Mouse (Mus musculus) embryonic facial prominence, embryonic 15.5 days (tissue): ENCODE measurements around the gene Rhov. TPM values are rescaled to one million over a fixed set of nuclear protein-coding genes. Genes with fewer than 3 reads are reported as not detected.
A peak's percentile ranks its signal among the peaks of the same experiment; 100 is the strongest.

Experiments used
- ATAC-seq: fragments of 200-750 bp; cut with Nextera tagmentation; 2 replicates; pipeline ENCODE4 v1.8.0; 2017; ENCODE audit warnings: low read depth, moderate TSS enrichment; ENCODE audit not compliant: insufficient number of reproducible peaks, low FRiP score, low TSS enrichment
- H3K27ac ChIP-seq: fragments of 300-500 bp; sonication (generic); replicated peaks from 2 replicates; pipeline ENCODE4 v1.5.1; 2015; ENCODE audit warnings: mild to moderate bottlenecking, inconsistent platforms
- H3K27me3 ChIP-seq: fragments of 300-500 bp; sonication (generic); 2 replicates; pipeline ENCODE4 v1.6.1; 2015; ENCODE audit warnings: inconsistent platforms
- H3K36me3 ChIP-seq: fragments of 300-500 bp; sonication (generic); 2 replicates; pipeline ENCODE4 v1.6.1; 2015; ENCODE audit warnings: mild to moderate bottlenecking, inconsistent platforms
- H3K4me1 ChIP-seq: fragments of 300-500 bp; sonication (generic); 2 replicates; pipeline ENCODE4 v1.6.1; 2015; ENCODE audit warnings: inconsistent platforms
- H3K4me2 ChIP-seq: fragments of 300-500 bp; sonication (generic); replicated peaks from 2 replicates; pipeline ENCODE4 v1.6.1; 2015; ENCODE audit warnings: mild to moderate bottlenecking, inconsistent platforms
- H3K4me3 ChIP-seq: fragments of 300-500 bp; sonication (generic); replicated peaks from 2 replicates; pipeline ENCODE4 v1.5.1; 2015; ENCODE audit warnings: mild to moderate bottlenecking, inconsistent platforms
- H3K9ac ChIP-seq: fragments of 300-500 bp; sonication (generic); 2 replicates; pipeline ENCODE4 v1.6.1; 2015; ENCODE audit warnings: inconsistent platforms
- H3K9me3 ChIP-seq: fragments of 300-500 bp; sonication (generic); replicated peaks from 2 replicates; pipeline ENCODE4 v1.6.1; 2016; ENCODE audit warnings: inconsistent platforms
- WGBS: fragments of 180-500 bp; shearing (Covaris S2); methylation state at CpG from one replicate; pipeline ENCODE4 v1.1.7; 2015; 5-methylcytosine and 5-hydroxymethylcytosine counted together
- polyA plus RNA-seq: library from polyadenylated mRNA; unstranded; fragments of >200 nt; fragmentation: Nextera tagmentation; extraction: Ambion mirVana; gene quantifications from 2 replicates; pipeline ENCODE4 v1.2.1, GENCODE M21; 2015

The Rhov gene
- polyA plus RNA-seq, 1 experiment from 2014 or later = 37.9 TPM

GRCm38 (mm10) chr2:119289014-119289416, 17.9 kb upstream of the Rhov start:
- WGBS = 2% methylated on average over 11 of the region's 11 CpGs
- Histone ChIP-seq H3K4me3 (peak overlapping the region; percentile 72), H3K27ac (peak overlapping the region; percentile 39), H3K36me3 (peaks cover 41% of the 10 kb centered on the region), H3K27me3 (no peaks in the 10 kb centered on the region), H3K9ac (peak overlapping the region; percentile 82), H3K4me1 (peaks cover 20% of the 10 kb centered on the region), H3K4me2 (peak overlapping the region; percentile 84), H3K9me3 (no peaks in the 10 kb centered on the region)
- ATAC-seq = no peak

GRCm38 (mm10) chr2:119288270-119288882, 17.3 kb upstream of the Rhov start, which contains the start of gene Vps18:
Vps18 (plus strand) TSS chr2:119288740.
- H3K4me2 ChIP-seq = peak within 1 kb of the TSS; percentile 84
- peaks cover 20% of the 10 kb centered on the region for H3K4me1 ChIP-seq
- peak within 1 kb of the TSS; percentile 39 for H3K27ac ChIP-seq
- no peaks in the 10 kb centered on the region for H3K27me3 ChIP-seq
- peaks cover 35% of the 10 kb centered on the region for H3K36me3 ChIP-seq
- H3K4me3 ChIP-seq = peak within 1 kb of the TSS; percentile 72
- WGBS = 2% methylated on average over 31 of the region's 31 CpGs
- H3K9me3 ChIP-seq = no peaks in the 10 kb centered on the region
- ATAC-seq = peak; percentile 94
- H3K9ac ChIP-seq = peak within 1 kb of the TSS; percentile 82

GRCm38 (mm10) chr2:119287372-119287771, 16.3 kb upstream of the Rhov start:
- 90% methylated on average over 5 of the region's 5 CpGs for WGBS
- H3K27ac ChIP-seq = no peak overlapping the region
- peaks cover 20% of the 10 kb centered on the region for H3K4me1 ChIP-seq
- H3K4me3 ChIP-seq = no peak overlapping the region
- H3K9me3 ChIP-seq = no peaks in the 10 kb centered on the region
- H3K4me2 ChIP-seq = no peak overlapping the region
- no peak overlapping the region for H3K9ac ChIP-seq
- no peak for ATAC-seq
- H3K36me3 ChIP-seq = peaks cover 25% of the 10 kb centered on the region
- no peaks in the 10 kb centered on the region for H3K27me3 ChIP-seq

- Histone ChIP-seq H3K27ac (no peak overlapping the region), H3K4me2 (no peak overlapping the region), H3K27me3 (no peaks in the 10 kb centered on the region), H3K9me3 (no peaks in the 10 kb centered on the region), H3K4me1 (no peaks in the 10 kb centered on the region), H3K4me3 (no peak overlapping the region), H3K9ac (no peak overlapping the region), H3K36me3 (no peaks in the 10 kb centered on the region)
- WGBS = 86% methylated on average over 7 of the region's 7 CpGs
- ATAC-seq = no peak
These were observed 11.0 kb upstream of the Rhov start for GRCm38 (mm10) chr2:119281899-119282565.

- H3K4me3 ChIP-seq = no peak overlapping the region
- no peaks in the 10 kb centered on the region for H3K27me3 ChIP-seq
- no peak overlapping the region for H3K4me2 ChIP-seq
- WGBS = 89% methylated on average over 23 of the region's 23 CpGs
- H3K9me3 ChIP-seq = no peaks in the 10 kb centered on the region
- H3K9ac ChIP-seq = no peak overlapping the region
- no peaks in the 10 kb centered on the region for H3K4me1 ChIP-seq
- no peak for ATAC-seq
- H3K27ac ChIP-seq = no peak overlapping the region
- no peaks in the 10 kb centered on the region for H3K36me3 ChIP-seq
These were observed 6.7 kb upstream of the Rhov start for GRCm38 (mm10) chr2:119277810-119278209.

- Histone ChIP-seq H3K4me2 (no peak overlapping the region), H3K27me3 (no peaks in the 10 kb centered on the region)
- WGBS = 81% methylated on average over 7 of the region's 7 CpGs
These were observed 5.9 kb upstream of the Rhov start for GRCm38 (mm10) chr2:119276926-119277325.

GRCm38 (mm10) chr2:119274126-119274525, 3.1 kb upstream of the Rhov start:
- Histone ChIP-seq H3K9ac (no peak overlapping the region), H3K36me3 (no peaks in the 10 kb centered on the region), H3K27me3 (peaks cover 6% of the 10 kb centered on the region), H3K27ac (no peak overlapping the region), H3K4me1 (peaks cover 9% of the 10 kb centered on the region), H3K4me2 (no peak overlapping the region), H3K4me3 (no peak overlapping the region), H3K9me3 (no peaks in the 10 kb centered on the region)
- 62% methylated on average over 1 of the region's 1 CpGs for WGBS
- ATAC-seq = no peak

More at GRCm38 (mm10) chr2:119276926-119277325, 5.9 kb upstream of the Rhov start:
- Histone ChIP-seq H3K36me3 (no peaks in the 10 kb centered on the region), H3K4me3 (no peak overlapping the region), H3K9ac (no peak overlapping the region), H3K27ac (no peak overlapping the region), H3K9me3 (no peaks in the 10 kb centered on the region), H3K4me1 (no peaks in the 10 kb centered on the region)
- ATAC-seq = no peak

- Histone ChIP-seq H3K36me3 (no peaks in the 10 kb centered on the region), H3K4me2 (peak overlapping the region; percentile 99), H3K4me3 (peak overlapping the region; percentile 62), H3K9ac (no peak overlapping the region), H3K9me3 (no peaks in the 10 kb centered on the region), H3K27ac (no peak overlapping the region), H3K27me3 (peaks cover 6% of the 10 kb centered on the region), H3K4me1 (peaks cover 9% of the 10 kb centered on the region)
- WGBS = 49% methylated on average over 9 of the region's 9 CpGs
- no peak for ATAC-seq
These were observed 808 bp downstream of the Rhov start for GRCm38 (mm10) chr2:119270286-119270642.

- no peaks in the 10 kb centered on the region for H3K36me3 ChIP-seq
- ATAC-seq = no peak
- WGBS = 71% methylated on average over 5 of the region's 5 CpGs
- H3K9me3 ChIP-seq = no peaks in the 10 kb centered on the region
- no peaks in the 10 kb centered on the region for H3K27me3 ChIP-seq
- peaks cover 8% of the 10 kb centered on the region for H3K4me1 ChIP-seq
- peak overlapping the region; percentile 36 for H3K27ac ChIP-seq
- no peak overlapping the region for H3K9ac ChIP-seq
- no peak overlapping the region for H3K4me3 ChIP-seq
- no peak overlapping the region for H3K4me2 ChIP-seq
These were observed 7.3 kb downstream of the Rhov start for GRCm38 (mm10) chr2:119263813-119264212.

GRCm38 (mm10) chr2:119262978-119263377, 8.1 kb downstream of the Rhov start:
- no peaks in the 10 kb centered on the region for H3K27me3 ChIP-seq
- no peak overlapping the region for H3K4me3 ChIP-seq
- peak overlapping the region; percentile 36; the same call in 1 of the 2 replicates for H3K27ac ChIP-seq
- no peak overlapping the region for H3K9ac ChIP-seq
- peaks cover 8% of the 10 kb centered on the region for H3K4me1 ChIP-seq
- no peaks in the 10 kb centered on the region for H3K9me3 ChIP-seq
- H3K4me2 ChIP-seq = peak overlapping the region; percentile 24
- ATAC-seq = peak; percentile 85
- 6% methylated on average over 8 of the region's 8 CpGs for WGBS
- H3K36me3 ChIP-seq = no peaks in the 10 kb centered on the region

GRCm38 (mm10) chr2:119261326-119261725, 9.7 kb downstream of the Rhov start:
- H3K4me2 ChIP-seq = no peak overlapping the region
- no peak overlapping the region for H3K27ac ChIP-seq
- H3K4me1 ChIP-seq = peaks cover 8% of the 10 kb centered on the region
- WGBS = 33% methylated on average over 2 of the region's 2 CpGs
- no peaks in the 10 kb centered on the region for H3K36me3 ChIP-seq
- H3K27me3 ChIP-seq = no peaks in the 10 kb centered on the region
- no peak overlapping the region for H3K9ac ChIP-seq
- H3K9me3 ChIP-seq = no peaks in the 10 kb centered on the region
- no peak for ATAC-seq
- no peak overlapping the region for H3K4me3 ChIP-seq

- Histone ChIP-seq H3K27me3 (peaks cover under 1% of the 10 kb centered on the region), H3K9ac (no peak overlapping the region), H3K4me3 (no peak overlapping the region), H3K4me1 (peaks cover 8% of the 10 kb centered on the region), H3K9me3 (no peaks in the 10 kb centered on the region), H3K4me2 (no peak overlapping the region), H3K36me3 (no peaks in the 10 kb centered on the region), H3K27ac (no peak overlapping the region)
- no peak for ATAC-seq
- 63% methylated on average over 1 of the region's 1 CpGs for WGBS
These were observed 10.6 kb downstream of the Rhov start for GRCm38 (mm10) chr2:119260518-119260917.
